Mouse (Mus musculus): Measurements from ENCODE around the gene Atrx. TPM values are rescaled to one million over a fixed set of nuclear protein-coding genes. Genes with fewer than 3 reads are reported as not detected.

Gene Atrx
- polyA plus RNA-seq, 1 experiment from 2014 or later: 233 TPM

GRCm38 (mm10) chrX:105765005-105765706 is 164.0 kb downstream of the Atrx start:
- Histone ChIP-seq H3K27ac (replicated peaks; ENCODE audit: low read depth, low read length) (no peak overlapping the region), H3K4me2 (ENCODE audit: low read depth, low read length) (peak overlapping the region; percentile 56), H3K4me3 (ENCODE audit: low read depth, low read length) (peak overlapping the region; percentile 30), H3K36me3 (replicated peaks; ENCODE audit: control insufficient read depth, insufficient read depth, low read depth, low read length) (no peaks in the 10 kb centered on the region), H3K9ac (replicated peaks; ENCODE audit: low read length) (no peak overlapping the region), H3K4me1 (ENCODE audit: control insufficient read depth, insufficient read depth, low read length) (no peaks in the 10 kb centered on the region; the same call in 1 of the 2 replicates), H3K27me3 (ENCODE audit: control insufficient read depth, insufficient read depth, low read length) (peaks cover 28% of the 10 kb centered on the region), H3K9me3 (replicated peaks; ENCODE audit: control insufficient read depth, low read length) (no peaks in the 10 kb centered on the region)
- DNase-seq (ENCODE audit: low spot score): peak; percentile 3
- no peak for ATAC-seq (replicated peaks; ENCODE audit: insufficient number of reproducible peaks, low FRiP score, low TSS enrichment, low read depth)
- 24% methylated on average over 33 of the region's 36 CpGs for WGBS

- Histone ChIP-seq H3K4me1 (ENCODE audit: control insufficient read depth, insufficient read depth, low read length) (no peaks in the 10 kb centered on the region; the same call in 1 of the 2 replicates), H3K4me3 (ENCODE audit: low read depth, low read length) (peak within 1 kb of the TSS; percentile 30), H3K27me3 (ENCODE audit: control insufficient read depth, insufficient read depth, low read length) (peaks cover 28% of the 10 kb centered on the region), H3K36me3 (replicated peaks; ENCODE audit: control insufficient read depth, insufficient read depth, low read depth, low read length) (no peaks in the 10 kb centered on the region), H3K27ac (replicated peaks; ENCODE audit: low read depth, low read length) (no peak within 1 kb of the TSS), H3K4me2 (ENCODE audit: low read depth, low read length) (peak within 1 kb of the TSS; percentile 56), H3K9me3 (replicated peaks; ENCODE audit: control insufficient read depth, low read length) (no peaks in the 10 kb centered on the region), H3K9ac (replicated peaks; ENCODE audit: low read length) (peak within 1 kb of the TSS; percentile 13; the same call in 1 of the 2 replicates)
- peak; percentile 2 for DNase-seq (ENCODE audit: low spot score)
- 17% methylated on average over 50 of the region's 86 CpGs for WGBS
- no peak for ATAC-seq (replicated peaks; ENCODE audit: insufficient number of reproducible peaks, low FRiP score, low TSS enrichment, low read depth)
These were observed 164.8 kb downstream of the Atrx start, which contains the start of gene Fgf16 for GRCm38 (mm10) chrX:105764162-105765004. TSS of gene Fgf16 (plus strand) at chrX:105764279.

GRCm38 (mm10) chrX:105763612-105764011 is 165.6 kb downstream of the Atrx start:
- no peak overlapping the region for H3K27ac ChIP-seq (replicated peaks; ENCODE audit: low read depth, low read length)
- 12% methylated on average over 20 of the region's 20 CpGs for WGBS
- no peak for ATAC-seq (replicated peaks; ENCODE audit: insufficient number of reproducible peaks, low FRiP score, low TSS enrichment, low read depth)
- H3K4me1 ChIP-seq (ENCODE audit: control insufficient read depth, insufficient read depth, low read length): no peaks in the 10 kb centered on the region; the same call in 1 of the 2 replicates
- H3K27me3 ChIP-seq (ENCODE audit: control insufficient read depth, insufficient read depth, low read length): peaks cover 28% of the 10 kb centered on the region
- DNase-seq (ENCODE audit: low spot score): no peak
- H3K4me3 ChIP-seq (ENCODE audit: low read depth, low read length): peak overlapping the region; percentile 30
- H3K36me3 ChIP-seq (replicated peaks; ENCODE audit: control insufficient read depth, insufficient read depth, low read depth, low read length): no peaks in the 10 kb centered on the region
- H3K9ac ChIP-seq (replicated peaks; ENCODE audit: low read length): 0 out of 2 replicates have a peak overlapping the region, but pooled peaks have one; percentile 13
- H3K4me2 ChIP-seq (ENCODE audit: low read depth, low read length): peak overlapping the region; percentile 56
- H3K9me3 ChIP-seq (replicated peaks; ENCODE audit: control insufficient read depth, low read length): no peaks in the 10 kb centered on the region

- no peak overlapping the region for H3K4me3 ChIP-seq (ENCODE audit: low read depth, low read length)
- H3K27me3 ChIP-seq (ENCODE audit: control insufficient read depth, insufficient read depth, low read length): peaks cover 28% of the 10 kb centered on the region
These were observed 166.2 kb downstream of the Atrx start for GRCm38 (mm10) chrX:105762847-105763527.

More at GRCm38 (mm10) chrX:105762847-105763527, 166.2 kb downstream of the Atrx start:
- no peak; the same call in 1 of the 2 replicates for ATAC-seq (replicated peaks; ENCODE audit: insufficient number of reproducible peaks, low FRiP score, low TSS enrichment, low read depth)
- H3K36me3 ChIP-seq (replicated peaks; ENCODE audit: control insufficient read depth, insufficient read depth, low read depth, low read length): no peaks in the 10 kb centered on the region
- no peaks in the 10 kb centered on the region for H3K9me3 ChIP-seq (replicated peaks; ENCODE audit: control insufficient read depth, low read length)
- 22% methylated on average over 22 of the region's 23 CpGs for WGBS
- H3K9ac ChIP-seq (replicated peaks; ENCODE audit: low read length): no peak overlapping the region
- DNase-seq (ENCODE audit: low spot score): peak; percentile 9
- no peak overlapping the region; the same call in 1 of the 2 replicates for H3K4me2 ChIP-seq (ENCODE audit: low read depth, low read length)
- H3K4me1 ChIP-seq (ENCODE audit: control insufficient read depth, insufficient read depth, low read length): no peaks in the 10 kb centered on the region; the same call in 1 of the 2 replicates
- no peak overlapping the region for H3K27ac ChIP-seq (replicated peaks; ENCODE audit: low read depth, low read length)

Other genes with a start within 250 kb of the Atrx start
- 0.13 and 0.29 TPM in 2 replicates for gene Fgf16, start 165.1 kb downstream of the Atrx start, polyA plus RNA-seq (2014; fragmentation: Nextera tagmentation; extraction: Ambion mirVana)
- 60.2 and 68.9 TPM in 2 replicates for gene Magt1, start 82.5 kb upstream of the Atrx start, polyA plus RNA-seq (2014; fragmentation: Nextera tagmentation; extraction: Ambion mirVana)
- gene Cox7b, start 86.3 kb upstream of the Atrx start, polyA plus RNA-seq (2014; fragmentation: Nextera tagmentation; extraction: Ambion mirVana): 312 and 369 TPM in 2 replicates
- 30.0 and 31.7 TPM in 2 replicates for gene Atp7a, start 97.9 kb upstream of the Atrx start, polyA plus RNA-seq (2014; fragmentation: Nextera tagmentation; extraction: Ambion mirVana)
- 0.36 and 0.38 TPM in 2 replicates for gene Tlr13, start 213.8 kb upstream of the Atrx start, polyA plus RNA-seq (2014; fragmentation: Nextera tagmentation; extraction: Ambion mirVana)

All from embryonic facial prominence, embryonic 11.5 days (tissue).